Mouse (Mus musculus) G1E (cell line): ENCODE measurements around the gene Sgca.

Experiments
- CTCF ChIP-seq: IDR thresholded peaks from 2 replicates; pipeline ENCODE4 v1.5.1; 2012; ENCODE audit warnings: low read depth, low read length, inconsistent platforms, mixed read lengths
- GATA1 ChIP-seq: IDR thresholded peaks from 2 replicates; pipeline ENCODE4 v1.6.1; 2012; ENCODE audit warnings: borderline replicate concordance, low read length, inconsistent platforms, mixed read lengths
- TAL1 ChIP-seq: conservative IDR thresholded peaks from 2 replicates; pipeline ENCODE4 v1.6.1; 2012; ENCODE audit warnings: low read depth, low read length, inconsistent platforms, mixed read lengths

- TF ChIP-seq GATA1 (no peak), CTCF (no peak), TAL1 (no peak)
Measured at GRCm38 (mm10) chr11:94973313-94973712, 2.8 kb downstream of the Sgca start.
